Mouse (Mus musculus): Measurements from ENCODE around the gene Gm28038. TPM values are rescaled to one million over a fixed set of nuclear protein-coding genes. Genes with fewer than 3 reads are reported as not detected.

Gm28038 gene
- polyA plus RNA-seq (2015; fragmentation: Nextera tagmentation; extraction: Ambion mirVana): not detected in 2 replicates

DNA sequence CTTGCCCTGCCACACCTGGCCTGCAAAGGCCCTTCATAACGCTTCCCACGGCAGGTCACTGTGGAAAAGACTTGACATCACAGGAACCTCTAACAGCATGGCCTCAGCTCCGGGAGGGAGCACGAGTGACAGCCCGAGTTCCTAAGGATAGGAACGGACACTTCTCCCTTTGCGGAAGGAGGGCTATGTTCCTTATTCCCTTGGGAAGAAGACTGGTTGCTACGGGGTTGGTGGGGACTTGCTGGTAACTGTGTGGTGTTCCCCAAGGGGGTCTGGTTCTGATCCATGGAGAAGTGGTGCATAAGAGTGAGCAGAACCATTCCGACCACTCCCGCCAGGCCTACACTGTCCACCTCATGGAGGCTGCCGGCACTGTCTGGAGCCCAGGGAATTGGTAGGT, at the start of gene Gm28038:
TSS of gene Gm28038 (plus strand) at position 301 of the 400 bp plus-strand sequence.

GRCm38 (mm10) chr2:30237199-30237880, 43.5 kb upstream of the Gm28038 start, which contains the start of gene Lrrc8a:
Gene Lrrc8a, plus strand, starts transcription at chr2:30237715.

DNA sequence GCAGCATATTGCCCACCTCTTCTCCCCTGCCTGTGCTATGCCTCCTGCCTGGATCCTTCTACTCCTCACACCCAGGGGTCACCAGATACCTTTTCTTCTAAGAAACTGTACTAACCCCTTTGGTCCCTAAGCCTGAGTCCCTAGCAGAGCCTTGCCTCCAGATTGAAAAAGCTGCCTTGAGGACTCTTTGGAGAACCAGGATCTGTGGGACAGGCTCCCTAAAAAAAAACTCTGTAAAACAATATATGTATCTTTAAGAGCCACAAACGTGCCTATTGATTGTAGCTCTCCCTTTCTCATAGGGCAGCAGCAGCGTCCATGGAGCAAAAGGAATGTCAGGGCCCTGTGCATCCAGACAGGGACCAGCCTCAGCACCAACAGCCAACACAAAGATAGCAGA, 40.6 kb upstream of the Gm28038 start, which contains the start of gene Gm28035:
TSS of gene Gm28035 (plus strand) at position 301 of the 400 bp plus-strand sequence.

GRCm38 (mm10) chr2:30265767-30266253, 15.0 kb upstream of the Gm28038 start, which contains the start of gene Phyhd1:
Gene Phyhd1, plus strand, starts transcription at chr2:30266203.

GRCm38 (mm10) chr2:30286192-30287026, 5.6 kb downstream of the Gm28038 start, which contains the start of the genes Dolk and Nup188:
Gene Dolk, minus strand, starts transcription at chr2:30286334.
Gene Nup188, plus strand, starts transcription at chr2:30286397.

Other genes with a start within 250 kb of the Gm28038 start
- gene Wdr34, start 232.2 kb upstream of the Gm28038 start, polyA plus RNA-seq (2015; fragmentation: Nextera tagmentation; extraction: Ambion mirVana): 18.2 and 19.8 TPM in 2 replicates
- 292 TPM in 2 replicates for gene Set, start 223.7 kb upstream of the Gm28038 start, polyA plus RNA-seq (2015; fragmentation: Nextera tagmentation; extraction: Ambion mirVana)
- 1.6 and 2.5 TPM in 2 replicates for gene Pkn3, start 203.4 kb upstream of the Gm28038 start, polyA plus RNA-seq (2015; fragmentation: Nextera tagmentation; extraction: Ambion mirVana)
- 15.7 and 16.2 TPM in 2 replicates for gene Zdhhc12, start 187.4 kb upstream of the Gm28038 start, polyA plus RNA-seq (2015; fragmentation: Nextera tagmentation; extraction: Ambion mirVana)
- 5.2 and 6.0 TPM in 2 replicates for gene Zer1, start 156.5 kb upstream of the Gm28038 start, polyA plus RNA-seq (2015; fragmentation: Nextera tagmentation; extraction: Ambion mirVana)
- 4.7 TPM in 2 replicates for gene Tbc1d13, start 147.3 kb upstream of the Gm28038 start, polyA plus RNA-seq (2015; fragmentation: Nextera tagmentation; extraction: Ambion mirVana)
- 15.6 and 15.9 TPM in 2 replicates for gene Endog, start 109.5 kb upstream of the Gm28038 start, polyA plus RNA-seq (2015; fragmentation: Nextera tagmentation; extraction: Ambion mirVana)
- 21.5 and 24.4 TPM in 2 replicates for gene Spout1, start 102.6 kb upstream of the Gm28038 start, polyA plus RNA-seq (2015; fragmentation: Nextera tagmentation; extraction: Ambion mirVana)
- gene Kyat1, start 75.2 kb upstream of the Gm28038 start, polyA plus RNA-seq (2015; fragmentation: Nextera tagmentation; extraction: Ambion mirVana): 5.0 and 5.9 TPM in 2 replicates
- 17.3 and 19.2 TPM in 2 replicates for gene Lrrc8a, start 43.3 kb upstream of the Gm28038 start, polyA plus RNA-seq (2015; fragmentation: Nextera tagmentation; extraction: Ambion mirVana)
- gene Gm28035, start 40.5 kb upstream of the Gm28038 start, polyA plus RNA-seq (2015; fragmentation: Nextera tagmentation; extraction: Ambion mirVana): 0.06 and 0.08 TPM in 2 replicates
- 4.4 and 6.5 TPM in 2 replicates for gene Phyhd1, start 14.8 kb upstream of the Gm28038 start, polyA plus RNA-seq (2015; fragmentation: Nextera tagmentation; extraction: Ambion mirVana)
- 12.5 and 13.7 TPM in 2 replicates for gene Dolk, start 5.3 kb downstream of the Gm28038 start, polyA plus RNA-seq (2015; fragmentation: Nextera tagmentation; extraction: Ambion mirVana)
- 17.0 and 17.5 TPM in 2 replicates for gene Nup188, start 5.4 kb downstream of the Gm28038 start, polyA plus RNA-seq (2015; fragmentation: Nextera tagmentation; extraction: Ambion mirVana)
- 29.2 and 29.6 TPM in 2 replicates for gene Sh3glb2, start 78.3 kb downstream of the Gm28038 start, polyA plus RNA-seq (2015; fragmentation: Nextera tagmentation; extraction: Ambion mirVana)
- gene Miga2, start 83.2 kb downstream of the Gm28038 start, polyA plus RNA-seq (2015; fragmentation: Nextera tagmentation; extraction: Ambion mirVana): 9.0 and 10.8 TPM in 2 replicates
- gene Dolpp1, start 111.2 kb downstream of the Gm28038 start, polyA plus RNA-seq (2015; fragmentation: Nextera tagmentation; extraction: Ambion mirVana): 16.1 and 16.7 TPM in 2 replicates
- gene Crat, start 134.8 kb downstream of the Gm28038 start, polyA plus RNA-seq (2015; fragmentation: Nextera tagmentation; extraction: Ambion mirVana): 26.9 and 28.0 TPM in 2 replicates
- 180 and 187 TPM in 2 replicates for gene Ptpa, start 135.0 kb downstream of the Gm28038 start, polyA plus RNA-seq (2015; fragmentation: Nextera tagmentation; extraction: Ambion mirVana)
- gene Ier5l, start 193.2 kb downstream of the Gm28038 start, polyA plus RNA-seq (2015; fragmentation: Nextera tagmentation; extraction: Ambion mirVana): 1.1 and 1.3 TPM in 2 replicates

Measured in spleen, postnatal 0 days (tissue).